Mouse (Mus musculus) cerebellum, adult 9-11 months (tissue): ENCODE results near the gene Zscan4c.
"Not testable (repeated sequence)": the region's sequence is repeated elsewhere in the genome, so short reads cannot be mapped to it uniquely, and the experiment has no call there.

ENCODE experiments used
- DNase-seq: peaks from one replicate; pipeline ENCODE4 v3.0.0; 2022

Gene Zscan4c

DNA sequence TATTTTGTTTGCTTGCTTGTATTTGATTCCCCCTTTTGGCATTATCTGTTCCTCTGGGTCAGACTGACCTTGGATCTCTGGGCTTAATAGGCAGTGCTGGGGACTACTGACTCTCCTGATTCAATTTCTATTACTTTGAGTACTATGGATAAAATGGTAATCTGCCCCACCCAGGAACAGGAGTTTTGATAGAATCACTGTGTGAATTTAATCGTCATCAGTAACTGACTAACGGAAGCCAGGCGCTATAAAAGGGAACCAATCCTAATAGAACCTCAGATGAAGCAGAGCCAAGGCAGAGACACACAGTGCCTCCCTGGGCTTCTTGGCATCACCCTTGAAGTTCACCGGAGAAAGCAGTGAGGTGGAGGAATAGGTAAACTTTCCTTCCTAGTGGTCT is at the start of gene Zscan4c:
Gene Zscan4c, plus strand, starts transcription at position 301 of the 400 bp plus-strand sequence.
- DNase-seq, result not testable (repeated sequence)
